ENCODE assay signal across 8 mouse cellular contexts in genomic region chr16:78265151-78265590, GRCm38 (mm10). TPM values are rescaled to one million over a fixed set of nuclear protein-coding genes. Genes with fewer than 3 reads are reported as not detected.
A peak's percentile ranks its signal among the peaks of the same experiment; 100 is the strongest.
DNase-seq lines count a peak whose midpoint lies in the region; ATAC-seq and TF ChIP-seq lines count a peak whose summit lies in the region.

No protein-coding gene starts in this region.

- peak overlapping the region; percentile 65 for H3K4me2 ChIP-seq in intestine, embryonic 16.5 days (ENCODE audit: low read depth, low read length)

- peak; percentile 72 for ATAC-seq in intestine, embryonic 16.5 days

- 2% methylated on average over 7 of the region's 7 CpGs for WGBS in intestine, embryonic 16.5 days
- WGBS in limb, embryonic 10.5 days, result 0% methylated on average over 7 of the region's 7 CpGs
- WGBS in spleen, adult 2 months, result 1% methylated on average over 7 of the region's 7 CpGs

- H3K9ac ChIP-seq in intestine, embryonic 16.5 days (ENCODE audit: low read depth, low read length), result peak overlapping the region; percentile 60; the same call in 1 of the 2 replicates

- no peak for TF ChIP-seq CTCF in cortical plate, adult 2 months (IDR thresholded peaks at IDR 0.05; ENCODE audit: extremely low read depth, insufficient read depth, low read length)
- TF ChIP-seq CTCF in spleen, adult 2 months (IDR thresholded peaks at IDR 0.05; ENCODE audit: extremely low read depth, insufficient read depth, insufficient read length, insufficient replicate concordance), result no peak

- H3K27ac ChIP-seq in cortical plate, adult 2 months (ENCODE audit: insufficient read depth, low read length), result no peak overlapping the region
- peak overlapping the region; percentile 91 for H3K27ac ChIP-seq in intestine, embryonic 16.5 days (ENCODE audit: low read length)
- peak overlapping the region; percentile 82; the same call in 1 of the 2 replicates for H3K27ac ChIP-seq in limb, embryonic 10.5 days
- H3K27ac ChIP-seq in spleen, adult 2 months (ENCODE audit: insufficient read depth, low read length), result no peak overlapping the region

- no peaks in the 10 kb centered on the region for H3K27me3 ChIP-seq in intestine, embryonic 16.5 days (replicated peaks; ENCODE audit: control insufficient read depth, insufficient read depth, low read length)
- no peaks in the 10 kb centered on the region for H3K27me3 ChIP-seq in limb, embryonic 10.5 days (ENCODE audit: low read depth, poor library complexity, severe bottlenecking)
- no peaks in the 10 kb centered on the region for H3K27me3 ChIP-seq in spleen, adult 2 months (ENCODE audit: control insufficient read depth, insufficient read depth, low read length)

- no peaks in the 10 kb centered on the region for H3K4me1 ChIP-seq in cortical plate, adult 2 months (ENCODE audit: control insufficient read depth, insufficient read depth, low read length)
- peaks cover 11% of the 10 kb centered on the region for H3K4me1 ChIP-seq in intestine, embryonic 16.5 days (ENCODE audit: control insufficient read depth, insufficient read depth, low read length)
- H3K4me1 ChIP-seq in limb, embryonic 10.5 days, result peaks cover 19% of the 10 kb centered on the region
- peaks cover 8% of the 10 kb centered on the region; the same call in 1 of the 2 replicates for H3K4me1 ChIP-seq in spleen, adult 2 months (ENCODE audit: control insufficient read depth, insufficient read depth, insufficient read length)

- TF ChIP-seq POLR2A in cortical plate, adult 2 months (IDR thresholded peaks at IDR 0.05; ENCODE audit: extremely low read depth, insufficient read depth, low read length), result no peak
- TF ChIP-seq POLR2A in spleen, adult 2 months (IDR thresholded peaks at IDR 0.05; ENCODE audit: low read depth, low read length), result no peak

- no peaks in the 10 kb centered on the region for H3K9me3 ChIP-seq in intestine, embryonic 16.5 days (ENCODE audit: control insufficient read depth, low read length)
- H3K9me3 ChIP-seq in limb, embryonic 10.5 days (replicated peaks), result no peaks in the 10 kb centered on the region

- peak overlapping the region; percentile 6 for H3K4me3 ChIP-seq in cortical plate, adult 2 months (ENCODE audit: insufficient read depth, low read length)
- H3K4me3 ChIP-seq in intestine, embryonic 16.5 days (ENCODE audit: low read length), result peak overlapping the region; percentile 44
- H3K4me3 ChIP-seq in limb, embryonic 10.5 days, result peak overlapping the region; percentile 52
- H3K4me3 ChIP-seq in spleen, adult 2 months (ENCODE audit: extremely low read depth, insufficient read depth, insufficient read length), result peak overlapping the region; percentile 44; the same call in 1 of the 2 replicates

- DNase-seq in ovary, adult 18-20 months (ENCODE audit: low spot score), result peak; percentile 34
- DNase-seq in ovary, postnatal 10 days (ENCODE audit: low spot score), result no peak
- peak; percentile 97 for DNase-seq in heart, adult 11 months
- DNase-seq in limb, embryonic 10.5 days (ENCODE audit: low spot score), result peak; percentile 60
- peak; percentile 39 for DNase-seq in mesoderm, embryonic 11.5 days (ENCODE audit: low read depth, low spot score)
- peak; percentile 34 to 62 for DNase-seq in spleen, adult 2 months (ENCODE audit: low read depth in 1 of 2, low spot score in 2 of 2)

- H3K36me3 ChIP-seq in intestine, embryonic 16.5 days (ENCODE audit: control insufficient read depth, insufficient read depth, low read length), result no peaks in the 10 kb centered on the region
- H3K36me3 ChIP-seq in limb, embryonic 10.5 days, result no peaks in the 10 kb centered on the region
- no peaks in the 10 kb centered on the region for H3K36me3 ChIP-seq in spleen, adult 2 months (ENCODE audit: control insufficient read depth, insufficient read depth, low read length)

RNA-seq across cellular contexts. Expression of gene Cxadr, which starts 36.1 kb away (rescaled TPM):
- 23.1 and 24.3 TPM in 2 replicates for polyA plus RNA-seq in cortical plate, adult 2 months (2012; rRNA removed)
- 51.4 and 61.1 TPM in 2 replicates for polyA plus RNA-seq in intestine, embryonic 16.5 days (2015; fragmentation: Nextera tagmentation; extraction: Ambion mirVana)
- 19.6 and 29.4 TPM in 2 replicates for polyA plus RNA-seq in limb, embryonic 10.5 days (2016; fragmentation: Nextera tagmentation; extraction: Ambion mirVana)
- 1.5 and 2.2 TPM in 2 replicates for polyA plus RNA-seq in spleen, adult 2 months (2012; rRNA removed)

Comparison
In these comparisons a context has a peak if more than half of its experiments do, and no peak if none do; other contexts are left out.
1. H3K27ac ChIP-seq: peak in intestine, embryonic 16.5 days (single experiment) and limb, embryonic 10.5 days (single experiment); none in cortical plate, adult 2 months (single experiment) and spleen, adult 2 months (single experiment).
2. Peak in every context shown above with its lines, with median percentiles within 50 percentile points of each other: H3K4me3 ChIP-seq.